Mouse (Mus musculus) Muller cell, postnatal 12 days (primary cell): Measurements from ENCODE around the gene Olfr1491.

Source experiments
- DNase-seq: peaks from one replicate; pipeline ENCODE4 v3.0.0-alpha.2; 2015; ENCODE audit errors: inconsistent ontology term

Gene Olfr1491

DNA sequence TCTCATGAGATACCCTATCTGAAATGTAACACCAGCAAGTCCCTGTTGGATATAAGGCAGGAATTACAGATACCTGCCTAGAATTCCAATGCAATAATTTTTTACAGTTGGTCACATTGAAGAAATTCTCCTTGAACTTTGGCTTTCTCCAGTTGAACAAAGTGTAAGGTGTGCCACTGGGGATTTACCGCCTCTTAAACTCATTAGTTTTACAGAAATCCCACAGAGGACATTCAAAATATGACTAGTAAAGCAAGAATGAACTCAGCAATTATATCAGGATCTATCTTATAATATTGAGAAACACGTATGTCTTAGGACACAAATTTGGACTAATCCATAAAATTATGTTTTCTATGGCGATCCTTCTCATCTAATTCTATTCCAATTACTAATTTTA, at the start of gene Olfr1491:
Olfr1491 (plus strand) TSS at position 301 of the 400 bp plus-strand sequence.
- DNase-seq, result no peak

DNA sequence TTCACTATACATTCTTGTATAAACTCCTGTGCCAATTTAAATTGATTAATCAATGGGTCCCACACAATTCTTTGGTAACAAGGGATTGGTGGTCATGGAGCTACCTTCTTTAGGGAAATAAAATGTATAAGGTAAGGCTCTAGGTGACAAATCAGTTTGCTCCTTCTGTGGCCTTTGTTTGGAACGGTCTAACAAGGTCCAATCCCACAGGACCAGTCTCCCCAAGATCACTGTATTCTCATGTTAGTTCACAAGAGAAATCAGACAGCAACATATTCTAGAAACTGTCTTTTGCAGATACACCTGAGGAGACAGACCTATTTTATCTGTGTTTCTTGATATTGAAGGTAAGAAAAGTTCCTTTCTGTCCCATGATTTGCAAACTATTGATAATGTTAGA, 46.3 kb upstream of the Olfr1491 start, which contains the start of gene Olfr1490:
Olfr1490 (plus strand) TSS at position 301 of the 400 bp plus-strand sequence.
- DNase-seq, result no peak

DNA sequence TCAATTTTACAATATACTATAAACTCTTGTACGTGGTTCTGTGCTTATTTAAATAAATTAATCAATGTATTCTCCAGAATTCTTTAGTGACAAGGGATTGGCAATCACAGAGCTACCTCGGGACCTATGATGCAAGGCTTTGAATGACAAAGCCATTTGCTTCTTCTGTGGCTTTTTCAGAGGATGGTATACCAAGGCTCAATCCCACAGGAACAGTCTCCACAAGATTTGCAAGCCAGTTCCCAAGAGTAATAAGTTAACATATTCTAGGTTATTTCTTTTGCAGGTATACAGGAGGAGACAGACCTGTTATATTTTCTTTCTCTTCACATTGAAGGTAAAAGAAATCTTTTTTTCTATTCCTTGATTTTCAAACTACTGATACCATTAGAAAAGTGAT, 25.9 kb downstream of the Olfr1491 start, which contains the start of gene Olfr1493-ps1:
Olfr1493-ps1 (plus strand) TSS at position 301 of the 400 bp plus-strand sequence.
- no peak for DNase-seq

DNA sequence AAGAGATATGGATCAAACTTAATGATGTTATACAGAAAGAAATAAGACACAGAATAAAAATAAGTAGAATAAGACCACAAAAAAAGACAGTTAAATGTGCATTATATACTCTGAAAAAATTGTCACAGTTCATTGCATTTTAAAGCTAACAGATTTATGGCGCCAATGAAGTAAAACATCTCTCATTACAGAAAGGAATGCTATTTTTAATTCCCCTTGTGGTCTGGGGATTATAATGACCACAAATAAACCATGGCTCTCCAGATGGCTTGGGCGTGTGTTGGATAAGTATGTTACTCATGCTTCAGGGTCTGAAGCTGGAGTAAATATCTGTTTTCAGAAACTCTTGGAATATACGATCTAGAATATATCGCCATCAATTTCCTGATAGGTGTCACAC, 42.4 kb downstream of the Olfr1491 start, which contains the start of gene Olfr1494:
Olfr1494 (plus strand) TSS at position 301 of the 400 bp plus-strand sequence.
- no peak for DNase-seq

DNA sequence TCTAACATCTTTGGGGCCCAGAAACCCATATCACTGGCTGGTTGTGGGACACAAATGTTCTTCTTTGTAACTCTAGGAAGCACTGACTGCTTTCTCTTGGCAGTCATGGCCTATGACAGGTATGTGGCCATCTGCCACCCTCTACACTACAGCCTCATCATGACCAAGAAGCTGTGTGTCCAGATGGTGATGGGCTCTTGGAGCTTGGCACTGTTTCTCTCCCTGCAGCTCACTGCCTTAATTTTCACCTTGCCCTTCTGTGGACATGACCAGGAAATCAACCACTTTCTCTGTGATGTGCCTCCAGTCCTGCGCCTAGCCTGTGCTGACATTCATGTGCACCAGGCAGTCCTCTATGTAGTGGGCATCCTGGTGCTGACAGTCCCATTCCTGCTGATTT, 52.3 kb downstream of the Olfr1491 start:
- DNase-seq, result no peak
